Mouse (Mus musculus) liver, adult 2 months (tissue): ENCODE data around the gene Rexo1. TPM values are rescaled to one million over a fixed set of nuclear protein-coding genes. Genes with fewer than 3 reads are reported as not detected.

Source experiments
- DNase-seq: peaks from one replicate; pipeline ENCODE4 v3.0.0-alpha.2; 2011; ENCODE audit warnings: low read depth, low spot score; ENCODE audit errors: extremely low read depth
- H3K27ac ChIP-seq: fragments of 200-500 bp; replicated peaks from 2 replicates; pipeline ENCODE4 v1.5.1; 2012; ENCODE audit warnings: low read depth, mild to moderate bottlenecking, control low read depth, inconsistent platforms, low read length; ENCODE audit not compliant: insufficient read depth
- H3K27me3 ChIP-seq: fragments of 200-500 bp; 2 replicates; pipeline ENCODE4 v1.6.1; 2012; ENCODE audit warnings: mild to moderate bottlenecking, moderate library complexity, low read length, inconsistent platforms; ENCODE audit not compliant: control insufficient read depth, insufficient read depth
- H3K36me3 ChIP-seq: fragments of 200-500 bp; 2 replicates; pipeline ENCODE4 v1.6.1; 2012; ENCODE audit warnings: low read length, inconsistent platforms; ENCODE audit not compliant: control insufficient read depth, insufficient read depth
- H3K4me1 ChIP-seq: fragments of 200-500 bp; 2 replicates; pipeline ENCODE4 v1.6.1; 2011; ENCODE audit warnings: low read length; ENCODE audit not compliant: control insufficient read depth, insufficient read depth
- H3K4me3 ChIP-seq: fragments of 200-500 bp; 2 replicates; pipeline ENCODE4 v1.5.1; 2011; ENCODE audit warnings: low read depth, mild to moderate bottlenecking, control low read depth, low read length, moderate library complexity; ENCODE audit not compliant: insufficient read depth
- H3K79me2 ChIP-seq: fragments of 200-500 bp; 2 replicates; pipeline ENCODE4 v1.6.1; 2012; ENCODE audit warnings: inconsistent platforms, mild to moderate bottlenecking, low read length, moderate library complexity; ENCODE audit not compliant: control insufficient read depth, insufficient read depth
- H3K9ac ChIP-seq: fragments of 200-500 bp; 2 replicates; pipeline ENCODE4 v1.6.1; 2012; ENCODE audit warnings: low read depth, mild to moderate bottlenecking, control low read depth, inconsistent platforms, low read length
- CTCF ChIP-seq: fragments of 200-500 bp; IDR thresholded peaks from 2 replicates; pipeline ENCODE4 v1.5.1; 2011; ENCODE audit warnings: low read depth, low read length, control low read depth
- POLR2A ChIP-seq: fragments of 200-500 bp; IDR thresholded peaks from 2 replicates; pipeline ENCODE4 v1.6.1; 2011; ENCODE audit warnings: low read length, control low read depth; ENCODE audit not compliant: insufficient read depth; ENCODE audit errors: extremely low read depth
- WGBS: fragments of 180-500 bp; shearing (Covaris S2); methylation state at CpG from one replicate; pipeline ENCODE4 v1.1.7; 2018; 5-methylcytosine and 5-hydroxymethylcytosine counted together
- polyA plus RNA-seq: library from polyadenylated mRNA; depleted of rRNA; stranded (reverse); fragments of >200 nt; gene quantifications from 2 replicates; pipeline ENCODE4 v1.2.3, GENCODE M21; 2012
- total RNA-seq: library from RNA; depleted of rRNA; stranded (reverse); fragments of >200 nt; gene quantifications from 2 replicates; pipeline ENCODE4 v1.2.3, GENCODE M21; 2014

Rexo1 gene
- total and polyA plus RNA-seq, 2 experiments = 4.4 to 36.8 TPM

GRCm38 (mm10) chr10:80538180-80538579 lies 23.2 kb downstream of the Rexo1 start:
- Histone ChIP-seq H3K9ac (no peak overlapping the region), H3K27ac (no peak overlapping the region), H3K27me3 (no peaks in the 10 kb centered on the region), H3K79me2 (no peaks in the 10 kb centered on the region), H3K4me1 (no peaks in the 10 kb centered on the region), H3K36me3 (no peaks in the 10 kb centered on the region), H3K4me3 (no peak overlapping the region)
- TF ChIP-seq CTCF (no peak), POLR2A (no peak)
- WGBS = 51% methylated on average over 5 of the region's 5 CpGs
- DNase-seq = no peak

GRCm38 (mm10) chr10:80535711-80536110 lies 25.6 kb downstream of the Rexo1 start:
- no peaks in the 10 kb centered on the region for H3K4me1 ChIP-seq
- DNase-seq = no peak
- H3K36me3 ChIP-seq = no peaks in the 10 kb centered on the region
- H3K4me3 ChIP-seq = no peak overlapping the region
- WGBS = 26% methylated on average over 13 of the region's 13 CpGs
- no peaks in the 10 kb centered on the region for H3K27me3 ChIP-seq
- H3K79me2 ChIP-seq = no peaks in the 10 kb centered on the region
- no peak for TF ChIP-seq CTCF
- no peak for TF ChIP-seq POLR2A
- no peak overlapping the region for H3K9ac ChIP-seq
- H3K27ac ChIP-seq = no peak overlapping the region

GRCm38 (mm10) chr10:80535071-80535470 lies 26.3 kb downstream of the Rexo1 start:
- no peak overlapping the region for H3K4me3 ChIP-seq
- WGBS = 14% methylated on average over 14 of the region's 14 CpGs
- H3K9ac ChIP-seq = no peak overlapping the region
- no peaks in the 10 kb centered on the region for H3K27me3 ChIP-seq
- TF ChIP-seq CTCF (no peak), POLR2A (no peak)
- H3K27ac ChIP-seq = no peak overlapping the region
- DNase-seq = no peak
- no peaks in the 10 kb centered on the region for H3K4me1 ChIP-seq
- H3K36me3 ChIP-seq = no peaks in the 10 kb centered on the region
- no peaks in the 10 kb centered on the region for H3K79me2 ChIP-seq

GRCm38 (mm10) chr10:80533704-80534103 lies 27.7 kb downstream of the Rexo1 start:
- no peaks in the 10 kb centered on the region for H3K4me1 ChIP-seq
- no peak overlapping the region for H3K9ac ChIP-seq
- H3K27me3 ChIP-seq = no peaks in the 10 kb centered on the region
- no peak for TF ChIP-seq POLR2A
- TF ChIP-seq CTCF = no peak
- no peaks in the 10 kb centered on the region for H3K79me2 ChIP-seq
- H3K4me3 ChIP-seq = no peak overlapping the region
- H3K27ac ChIP-seq = no peak overlapping the region
- no peaks in the 10 kb centered on the region for H3K36me3 ChIP-seq
- WGBS = 14% methylated on average over 7 of the region's 7 CpGs
- DNase-seq = no peak

- H3K4me1 ChIP-seq = no peaks in the 10 kb centered on the region
- no peaks in the 10 kb centered on the region for H3K36me3 ChIP-seq
- DNase-seq = no peak
- H3K27me3 ChIP-seq = no peaks in the 10 kb centered on the region
- 87% methylated on average over 11 of the region's 11 CpGs for WGBS
- H3K4me3 ChIP-seq = no peak overlapping the region
- H3K27ac ChIP-seq = no peak overlapping the region
- no peaks in the 10 kb centered on the region for H3K79me2 ChIP-seq
- no peak for TF ChIP-seq CTCF
- TF ChIP-seq POLR2A = no peak
- H3K9ac ChIP-seq = no peak overlapping the region
Measured at GRCm38 (mm10) chr10:80532783-80533182, 28.6 kb downstream of the Rexo1 start.

- no peaks in the 10 kb centered on the region for H3K4me1 ChIP-seq
- no peak overlapping the region for H3K9ac ChIP-seq
- H3K36me3 ChIP-seq = no peaks in the 10 kb centered on the region
- 29% methylated on average over 9 of the region's 9 CpGs for WGBS
- H3K4me3 ChIP-seq = no peak overlapping the region
- no peaks in the 10 kb centered on the region for H3K27me3 ChIP-seq
- H3K27ac ChIP-seq = no peak overlapping the region
- DNase-seq = no peak
- TF ChIP-seq CTCF (no peak), POLR2A (no peak)
- H3K79me2 ChIP-seq = no peaks in the 10 kb centered on the region
Measured at GRCm38 (mm10) chr10:80526172-80526571, 35.2 kb downstream of the Rexo1 start.

- H3K79me2 ChIP-seq = no peaks in the 10 kb centered on the region
- TF ChIP-seq POLR2A = no peak
- peak; percentile 51 for TF ChIP-seq CTCF
- H3K27ac ChIP-seq = no peak overlapping the region
- H3K4me1 ChIP-seq = no peaks in the 10 kb centered on the region
- WGBS = 94% methylated on average over 7 of the region's 7 CpGs
- no peak overlapping the region for H3K4me3 ChIP-seq
- no peaks in the 10 kb centered on the region for H3K36me3 ChIP-seq
- no peak overlapping the region for H3K9ac ChIP-seq
- no peaks in the 10 kb centered on the region for H3K27me3 ChIP-seq
- no peak for DNase-seq
Measured at GRCm38 (mm10) chr10:80523299-80523698, 38.1 kb downstream of the Rexo1 start.
